Mouse (Mus musculus): ENCODE results near the gene Hk2. TPM values are rescaled to one million over a fixed set of nuclear protein-coding genes. Genes with fewer than 3 reads are reported as not detected.
A peak's percentile ranks its signal among the peaks of the same experiment; 100 is the strongest.
"Not testable (repeated sequence)": the region's sequence is repeated elsewhere in the genome, so short reads cannot be mapped to it uniquely, and the experiment has no call there.

Hk2 gene
- polyA plus RNA-seq, 1 experiment: 2.8 TPM

- Histone ChIP-seq H3K4me1 (ENCODE audit: control insufficient read depth, insufficient read depth, low read length) (no peaks in the 10 kb centered on the region), H3K4me3 (ENCODE audit: insufficient read depth, low read length) (no peak within 1 kb of the TSS), H3K27ac (ENCODE audit: insufficient read depth, low read length) (no peak within 1 kb of the TSS)
- TF ChIP-seq CTCF (IDR thresholded peaks at IDR 0.05; ENCODE audit: extremely low read depth, insufficient read depth, low read length) (no peak), POLR2A (IDR thresholded peaks at IDR 0.05; ENCODE audit: extremely low read depth, insufficient read depth, low read length) (no peak)
Measured at GRCm38 (mm10) chr6:82705221-82705620, 69.0 kb downstream of the Hk2 start, which contains the start of gene Pole4. Gene Pole4, minus strand, starts transcription at chr6:82705365.

GRCm38 (mm10) chr6:82703710-82704109, 70.5 kb downstream of the Hk2 start:
- Histone ChIP-seq H3K27ac (ENCODE audit: insufficient read depth, low read length) (no peak overlapping the region), H3K4me1 (ENCODE audit: control insufficient read depth, insufficient read depth, low read length) (no peaks in the 10 kb centered on the region), H3K4me3 (ENCODE audit: insufficient read depth, low read length) (no peak overlapping the region)
- TF ChIP-seq CTCF (IDR thresholded peaks at IDR 0.05; ENCODE audit: extremely low read depth, insufficient read depth, low read length) (no peak), POLR2A (IDR thresholded peaks at IDR 0.05; ENCODE audit: extremely low read depth, insufficient read depth, low read length) (no peak)

DNA sequence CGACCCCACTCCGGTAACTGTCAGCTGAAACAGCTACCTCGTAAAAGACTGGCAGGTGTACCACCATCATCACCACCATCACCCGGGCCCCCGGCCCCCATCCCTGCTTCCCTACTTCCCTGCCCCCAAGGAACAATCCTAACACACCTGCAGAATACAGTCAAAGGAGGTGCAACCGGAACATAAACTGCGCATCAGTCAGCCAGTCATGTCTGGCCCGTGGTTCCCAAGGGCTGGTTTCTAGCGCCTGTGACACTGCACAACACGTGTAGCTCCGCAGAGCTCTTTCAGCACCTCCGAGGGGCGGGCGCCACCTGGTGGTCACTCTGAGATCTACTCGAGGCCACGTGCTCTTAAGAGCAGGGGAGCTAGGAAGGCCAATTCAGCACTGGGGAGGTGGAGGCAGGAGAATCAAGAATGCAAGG, 71.6 kb downstream of the Hk2 start:
- TF ChIP-seq CTCF (IDR thresholded peaks at IDR 0.05; ENCODE audit: extremely low read depth, insufficient read depth, low read length) (peak; percentile 88), POLR2A (IDR thresholded peaks at IDR 0.05; ENCODE audit: extremely low read depth, insufficient read depth, low read length) (no peak)
- no peak overlapping the region for H3K27ac ChIP-seq (ENCODE audit: insufficient read depth, low read length)
- H3K4me3 ChIP-seq (ENCODE audit: insufficient read depth, low read length): no peak overlapping the region
- H3K4me1 ChIP-seq (ENCODE audit: control insufficient read depth, insufficient read depth, low read length): no peaks in the 10 kb centered on the region

DNA sequence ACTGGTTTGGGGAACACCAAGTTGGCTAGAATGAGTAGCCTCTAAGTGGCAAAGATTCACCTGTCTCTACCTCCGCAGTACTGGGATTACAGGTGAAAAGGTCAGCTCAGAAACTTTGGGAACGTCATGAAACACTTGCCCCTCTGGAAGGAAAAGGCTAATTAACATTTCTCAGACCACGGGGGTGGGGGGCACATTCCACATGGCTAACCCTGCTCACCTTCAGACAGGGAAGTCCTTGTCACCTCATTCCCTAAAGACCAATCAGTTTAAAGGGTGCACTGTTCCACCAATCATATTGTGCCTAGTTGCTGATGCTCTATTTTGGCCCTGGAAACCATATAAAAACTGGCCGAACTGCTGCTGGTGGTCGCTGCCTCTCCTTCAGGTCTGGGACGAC, 73.0 kb downstream of the Hk2 start:
- Histone ChIP-seq H3K27ac (ENCODE audit: insufficient read depth, low read length) (no peak overlapping the region), H3K4me3 (ENCODE audit: insufficient read depth, low read length) (no peak overlapping the region), H3K4me1 (ENCODE audit: control insufficient read depth, insufficient read depth, low read length) (no peaks in the 10 kb centered on the region)
- TF ChIP-seq POLR2A (IDR thresholded peaks at IDR 0.05; ENCODE audit: extremely low read depth, insufficient read depth, low read length): no peak

DNA sequence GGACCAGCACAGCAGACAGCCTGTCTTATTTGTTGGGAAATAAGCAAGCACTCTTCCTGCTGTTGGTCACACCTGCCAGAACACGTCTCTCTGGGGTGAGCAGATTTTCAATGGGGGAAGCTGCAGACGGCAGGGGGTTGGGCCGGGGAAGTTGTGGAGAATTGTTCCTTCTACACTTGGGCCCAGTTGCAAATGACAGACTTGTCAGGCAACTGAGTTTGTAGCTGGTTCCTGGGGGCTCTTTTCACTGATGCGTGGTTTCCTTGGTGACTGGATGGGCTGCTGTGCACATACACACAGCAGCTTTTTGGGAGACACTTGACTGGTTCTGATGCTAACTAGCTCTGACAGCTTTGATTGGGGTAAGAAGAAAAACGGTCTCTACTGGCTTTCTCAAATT, 74.4 kb downstream of the Hk2 start:
- Histone ChIP-seq H3K4me1 (ENCODE audit: control insufficient read depth, insufficient read depth, low read length) (no peaks in the 10 kb centered on the region), H3K4me3 (ENCODE audit: insufficient read depth, low read length) (no peak overlapping the region), H3K27ac (ENCODE audit: insufficient read depth, low read length) (no peak overlapping the region)
- TF ChIP-seq POLR2A (IDR thresholded peaks at IDR 0.05; ENCODE audit: extremely low read depth, insufficient read depth, low read length): no peak
- TF ChIP-seq CTCF (IDR thresholded peaks at IDR 0.05; ENCODE audit: extremely low read depth, insufficient read depth, low read length): no peak

GRCm38 (mm10) chr6:82696736-82697135, 77.5 kb downstream of the Hk2 start:
- no peak for TF ChIP-seq CTCF (IDR thresholded peaks at IDR 0.05; ENCODE audit: extremely low read depth, insufficient read depth, low read length)
- TF ChIP-seq POLR2A (IDR thresholded peaks at IDR 0.05; ENCODE audit: extremely low read depth, insufficient read depth, low read length): no peak
- H3K27ac ChIP-seq (ENCODE audit: insufficient read depth, low read length): no peak overlapping the region

GRCm38 (mm10) chr6:82694668-82695067, 79.6 kb downstream of the Hk2 start:
- Histone ChIP-seq H3K4me3 (ENCODE audit: insufficient read depth, low read length) (no peak overlapping the region), H3K4me1 (ENCODE audit: control insufficient read depth, insufficient read depth, low read length) (peaks cover 3% of the 10 kb centered on the region; the same call in 1 of the 2 replicates), H3K27ac (ENCODE audit: insufficient read depth, low read length) (no peak overlapping the region)
- TF ChIP-seq CTCF (IDR thresholded peaks at IDR 0.05; ENCODE audit: extremely low read depth, insufficient read depth, low read length) (no peak), POLR2A (IDR thresholded peaks at IDR 0.05; ENCODE audit: extremely low read depth, insufficient read depth, low read length) (no peak)

More at GRCm38 (mm10) chr6:82696736-82697135, 77.5 kb downstream of the Hk2 start:
- peaks cover 3% of the 10 kb centered on the region; the same call in 1 of the 2 replicates for H3K4me1 ChIP-seq (ENCODE audit: control insufficient read depth, insufficient read depth, low read length)
- H3K4me3 ChIP-seq (ENCODE audit: insufficient read depth, low read length): no peak overlapping the region

DNA sequence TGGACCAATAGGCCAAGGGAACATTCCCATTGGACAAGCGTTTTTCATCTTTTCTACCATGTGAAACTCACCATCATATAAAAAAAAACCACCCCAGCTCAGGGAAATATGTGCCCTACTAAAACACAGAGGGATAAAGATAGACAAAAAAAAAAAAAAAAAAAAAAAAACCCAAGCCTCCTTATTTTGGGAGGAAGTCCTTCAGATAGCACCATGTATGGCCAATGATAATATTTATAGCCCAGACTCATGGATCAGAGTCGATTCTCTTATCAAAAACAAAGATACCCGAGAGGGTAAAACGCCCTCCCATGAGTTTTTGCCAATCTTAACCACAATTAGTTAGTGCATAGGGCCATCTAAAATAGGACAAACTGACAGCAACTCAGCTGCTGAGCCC, 84.8 kb downstream of the Hk2 start:
- Histone ChIP-seq H3K4me3 (ENCODE audit: insufficient read depth, low read length) (no peak overlapping the region), H3K27ac (ENCODE audit: insufficient read depth, low read length) (no peak overlapping the region), H3K4me1 (ENCODE audit: control insufficient read depth, insufficient read depth, low read length) (peaks cover 3% of the 10 kb centered on the region; the same call in 1 of the 2 replicates)
- no peak for TF ChIP-seq POLR2A (IDR thresholded peaks at IDR 0.05; ENCODE audit: extremely low read depth, insufficient read depth, low read length)
- no peak for TF ChIP-seq CTCF (IDR thresholded peaks at IDR 0.05; ENCODE audit: extremely low read depth, insufficient read depth, low read length)

- not testable (repeated sequence) for H3K4me1 ChIP-seq (ENCODE audit: control insufficient read depth, insufficient read depth, low read length); H3K27ac ChIP-seq (ENCODE audit: insufficient read depth, low read length); H3K4me3 ChIP-seq (ENCODE audit: insufficient read depth, low read length)
Measured at GRCm38 (mm10) chr6:82688586-82688985, 85.7 kb downstream of the Hk2 start.

GRCm38 (mm10) chr6:82684136-82684535, 90.1 kb downstream of the Hk2 start:
- no peak overlapping the region for H3K27ac ChIP-seq (ENCODE audit: insufficient read depth, low read length)
- no peaks in the 10 kb centered on the region for H3K4me1 ChIP-seq (ENCODE audit: control insufficient read depth, insufficient read depth, low read length)
- no peak for TF ChIP-seq POLR2A (IDR thresholded peaks at IDR 0.05; ENCODE audit: extremely low read depth, insufficient read depth, low read length)
- TF ChIP-seq CTCF (IDR thresholded peaks at IDR 0.05; ENCODE audit: extremely low read depth, insufficient read depth, low read length): no peak
- no peak overlapping the region for H3K4me3 ChIP-seq (ENCODE audit: insufficient read depth, low read length)

DNA sequence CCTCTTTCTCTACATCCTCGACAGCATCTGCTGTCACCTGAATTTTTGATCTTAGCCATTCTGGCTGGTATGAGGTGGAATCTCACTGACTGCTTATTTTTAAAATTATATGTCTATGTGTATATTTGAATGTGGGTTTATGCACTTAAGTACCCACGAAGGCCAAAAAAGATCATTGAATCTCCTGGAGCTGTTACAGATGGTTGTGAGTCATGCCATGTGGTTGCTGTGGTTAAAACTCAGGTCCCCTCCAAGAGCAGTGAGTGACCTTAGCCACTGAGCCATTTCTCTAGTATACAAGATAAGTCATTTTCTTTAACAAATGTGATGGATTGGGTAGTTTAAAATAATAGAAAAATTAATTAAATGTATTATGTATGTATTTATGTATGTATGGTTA, 95.0 kb downstream of the Hk2 start:
- not testable (repeated sequence) for H3K4me1 ChIP-seq (ENCODE audit: control insufficient read depth, insufficient read depth, low read length); H3K27ac ChIP-seq (ENCODE audit: insufficient read depth, low read length); H3K4me3 ChIP-seq (ENCODE audit: insufficient read depth, low read length)

- not testable (repeated sequence) for H3K4me3 ChIP-seq (ENCODE audit: insufficient read depth, low read length); H3K4me1 ChIP-seq (ENCODE audit: control insufficient read depth, insufficient read depth, low read length); H3K27ac ChIP-seq (ENCODE audit: insufficient read depth, low read length)
Measured at GRCm38 (mm10) chr6:82677629-82678028, 96.6 kb downstream of the Hk2 start.

Data from cortical plate, adult 2 months (tissue).